Mouse (Mus musculus) CH12.LX (cell line): ENCODE results near the gene Fgfr2. TPM values are rescaled to one million over a fixed set of nuclear protein-coding genes. Genes with fewer than 3 reads are reported as not detected.

ENCODE experiments used
- DNase-seq: peaks from one replicate; pipeline ENCODE4 v3.0.0-alpha.2; 2013; ENCODE audit errors: extremely low read depth
- H3K27ac ChIP-seq: 2 replicates; pipeline ENCODE4 v1.5.1; 2012; ENCODE audit warnings: low read depth, mild to moderate bottlenecking, control low read depth, moderate library complexity; ENCODE audit not compliant: insufficient read depth
- H3K27me3 ChIP-seq: replicated peaks from 2 replicates; pipeline ENCODE3; 2012; ENCODE audit warnings: inconsistent platforms
- H3K36me3 ChIP-seq, 2 experiments: replicated peaks in 1 of 2; 2 replicates each; pipeline versions ENCODE3 to v1.6.1; 2012; ENCODE audit warnings: inconsistent platforms in 1 of 2, low read length in 1 of 2, mild to moderate bottlenecking in 1 of 2, mixed read lengths in 1 of 2, moderate library complexity in 1 of 2; ENCODE audit not compliant: control insufficient read depth in 1 of 2, insufficient read depth in 1 of 2
- H3K4me1 ChIP-seq, 2 experiments: 2 replicates each; pipeline ENCODE4 v1.6.1; 2012; ENCODE audit warnings: inconsistent platforms in 1 of 2, moderate library complexity in 1 of 2; ENCODE audit not compliant: insufficient read depth in 2 of 2, control insufficient read depth in 1 of 2
- H3K4me2 ChIP-seq: 2 replicates; pipeline ENCODE4 v1.6.1; 2012; ENCODE audit warnings: low read depth, mild to moderate bottlenecking, control low read depth; ENCODE audit not compliant: poor library complexity, insufficient read depth, severe bottlenecking
- H3K4me3 ChIP-seq, 3 experiments: fragments of 150-350 bp in 1 of 3; sonication (generic) in 1 of 3; replicated peaks in 1 of 3; 2 replicates each; pipeline versions ENCODE3 to v1.5.1; 2011 to 2012; ENCODE audit warnings: low read depth in 2 of 3, low read length in 2 of 3, mild to moderate bottlenecking in 2 of 3, moderate library complexity in 2 of 3, control low read depth in 1 of 3, improper control_type of control experiment in 1 of 3, inconsistent platforms in 1 of 3, mixed read lengths in 1 of 3; ENCODE audit not compliant: poor library complexity in 1 of 3
- H3K79me2 ChIP-seq: replicated peaks from 2 replicates; pipeline ENCODE4 v1.6.1; 2012; ENCODE audit warnings: mild to moderate bottlenecking, moderate library complexity; ENCODE audit not compliant: control insufficient read depth, poor library complexity, insufficient read depth, severe bottlenecking; ENCODE audit errors: extremely low read depth
- H3K9ac ChIP-seq: 2 replicates; pipeline ENCODE4 v1.6.1; 2012; ENCODE audit warnings: low read depth, mild to moderate bottlenecking, control low read depth, moderate library complexity; ENCODE audit not compliant: insufficient read depth
- H3K9me3 ChIP-seq: replicated peaks from 2 replicates; pipeline ENCODE3; 2012; ENCODE audit warnings: low read length, inconsistent platforms, mixed read lengths
- CHD2 ChIP-seq: IDR thresholded peaks from 2 replicates; pipeline ENCODE4 v1.6.1; 2011; ENCODE audit warnings: low read length, improper control_type of control experiment
- CTCF ChIP-seq, 2 experiments: IDR thresholded peaks in 1 of 2; conservative IDR thresholded peaks in 1 of 2; 2 replicates each; pipeline ENCODE4 v1.5.1; 2011 to 2012; ENCODE audit warnings: low read depth in 2 of 2, low read length in 2 of 2, improper control_type of control experiment in 1 of 2, inconsistent platforms in 1 of 2, mild to moderate bottlenecking in 1 of 2, moderate library complexity in 1 of 2
- EP300 ChIP-seq: IDR thresholded peaks from 2 replicates; pipeline ENCODE4 v1.6.1; 2011; ENCODE audit warnings: low read length, improper control_type of control experiment
- ETS1 ChIP-seq: conservative IDR thresholded peaks from 2 replicates; pipeline ENCODE4 v1.6.1; 2012; ENCODE audit warnings: low read depth, mild to moderate bottlenecking, inconsistent platforms, low read length, improper control_type of control experiment, moderate library complexity
- GABPA ChIP-seq: IDR thresholded peaks from 2 replicates; pipeline ENCODE4 v1.6.1; 2012; ENCODE audit warnings: low read depth, low read length, improper control_type of control experiment, inconsistent platforms; ENCODE audit not compliant: insufficient replicate concordance
- IRF4 ChIP-seq: IDR thresholded peaks from 2 replicates; pipeline ENCODE4 v1.6.1; 2014; ENCODE audit warnings: low read depth, mild to moderate bottlenecking, inconsistent platforms, low read length, improper control_type of control experiment
- JUND ChIP-seq: conservative IDR thresholded peaks from 2 replicates; pipeline ENCODE4 v1.6.1; 2011; ENCODE audit warnings: low read depth, low read length, improper control_type of control experiment
- MAZ ChIP-seq: IDR thresholded peaks from 2 replicates; pipeline ENCODE4 v1.6.1; 2012; ENCODE audit warnings: low read depth, mild to moderate bottlenecking, inconsistent platforms, low read length, improper control_type of control experiment, moderate library complexity
- MYC ChIP-seq: IDR thresholded peaks from 2 replicates; pipeline ENCODE4 v1.6.1; 2011; ENCODE audit warnings: low read depth, mild to moderate bottlenecking, improper control_type of control experiment, low read length
- NRF1 ChIP-seq: IDR thresholded peaks from 2 replicates; pipeline ENCODE4 v1.6.1; 2014; ENCODE audit warnings: low read depth, mild to moderate bottlenecking, inconsistent platforms, low read length, improper control_type of control experiment, moderate library complexity
- RAD21 ChIP-seq: IDR thresholded peaks from 2 replicates; pipeline ENCODE4 v1.6.1; 2011; ENCODE audit warnings: low read depth, mild to moderate bottlenecking, low read length, improper control_type of control experiment, moderate library complexity
- SIN3A ChIP-seq: IDR thresholded peaks from 2 replicates; pipeline ENCODE4 v1.6.1; 2012; ENCODE audit warnings: low read length, improper control_type of control experiment, inconsistent platforms
- USF1 ChIP-seq: IDR thresholded peaks from 2 replicates; pipeline ENCODE4 v1.6.1; 2014; ENCODE audit warnings: low read depth, mild to moderate bottlenecking, inconsistent platforms, low read length, improper control_type of control experiment
- ZC3H11A ChIP-seq: IDR thresholded peaks from 2 replicates; pipeline ENCODE4 v1.6.1; 2012; ENCODE audit warnings: low read depth, mild to moderate bottlenecking, inconsistent platforms, low read length, improper control_type of control experiment
- ZKSCAN1 ChIP-seq: IDR thresholded peaks from 2 replicates; pipeline ENCODE4 v1.6.1; 2012; ENCODE audit warnings: low read depth, inconsistent platforms, low read length, improper control_type of control experiment, borderline replicate concordance
- dilution Hi-C: fragments of 300-500 bp; cut with MboI; formaldehyde crosslinking; loops from 2 replicates; pipeline ENCODE4 v1.14.3; 2020; ENCODE audit warnings: low sequenced_read_pairs; ENCODE audit not compliant: extremely low pct_unique_long_range_greater_than_20kb, extremely low pct_ligation_motif_present
- in situ Hi-C: fragments of 300-500 bp; cut with MboI; formaldehyde crosslinking; loops from 3 replicates; pipeline ENCODE4 v1.14.3; 2019; ENCODE audit warnings: low sequenced_read_pairs, low pct_ligation_motif_present, low pct_unique_long_range_greater_than_20kb, mixed read lengths
- polyA plus RNA-seq: library from polyadenylated mRNA; unstranded; fragments of >175 nt; gene quantifications from 2 replicates; pipeline ENCODE4 v1.2.1, GENCODE M21; 2012; ENCODE audit warnings: low read depth; ENCODE audit not compliant: insufficient read length
- total RNA-seq, 2 experiments: library from RNA; depleted of rRNA; stranded (reverse); fragments of 300-350 nt in 1 of 2; fragments of >200 nt in 1 of 2; gene quantifications; 2 replicates each; pipeline ENCODE4 v1.2.3; 2012 to 2014

Fgfr2 gene
- total and polyA plus RNA-seq, 3 experiments: not detected

- Histone ChIP-seq H3K79me2 (no peaks in the 10 kb centered on the region), H3K4me2 (no peak overlapping the region), H3K27me3 (peaks cover 53% of the 10 kb centered on the region), H3K4me1 (no peaks in the 10 kb centered on the region), H3K9me3 (peaks cover 11% of the 10 kb centered on the region), H3K4me3 (no peak overlapping the region), H3K36me3 (no peaks in the 10 kb centered on the region), H3K9ac (no peak overlapping the region), H3K27ac (no peak overlapping the region)
- dilution Hi-C loops: no loop called here
- in situ Hi-C loops: no loop called here
- TF ChIP-seq ETS1 (no peak), IRF4 (no peak)
- no peak for DNase-seq
Measured at GRCm38 (mm10) chr7:132183892-132184404, 939.2 kb downstream of the Fgfr2 start.

GRCm38 (mm10) chr7:132181586-132182198, 941.5 kb downstream of the Fgfr2 start:
- Histone ChIP-seq H3K79me2 (no peaks in the 10 kb centered on the region), H3K36me3 (no peaks in the 10 kb centered on the region), H3K4me1 (no peaks in the 10 kb centered on the region), H3K27me3 (peaks cover 44% of the 10 kb centered on the region), H3K9ac (no peak overlapping the region), H3K9me3 (peaks cover 12% of the 10 kb centered on the region), H3K4me2 (no peak overlapping the region), H3K27ac (no peak overlapping the region), H3K4me3 (no peak overlapping the region)
- dilution Hi-C loops: no loop called here
- TF ChIP-seq USF1: no peak
- no peak for TF ChIP-seq CTCF (conservative IDR thresholded peaks at IDR 0.05 in 1 of 2, IDR thresholded peaks at IDR 0.05 in 1 of 2; ENCODE audit: low read depth in 2 of 2, low read length in 2 of 2)
- DNase-seq: no peak
- in situ Hi-C loops: no loop called here

- Histone ChIP-seq H3K27me3 (peaks cover 42% of the 10 kb centered on the region), H3K4me3 (no peak overlapping the region), H3K79me2 (no peaks in the 10 kb centered on the region), H3K9ac (no peak overlapping the region), H3K4me2 (no peak overlapping the region), H3K27ac (no peak overlapping the region), H3K9me3 (peaks cover 14% of the 10 kb centered on the region), H3K36me3 (no peaks in the 10 kb centered on the region), H3K4me1 (no peaks in the 10 kb centered on the region)
- no peak for TF ChIP-seq NRF1
- no peak for TF ChIP-seq GABPA
- TF ChIP-seq CHD2: no peak
- no peak for TF ChIP-seq JUND
- TF ChIP-seq ETS1: no peak
- TF ChIP-seq EP300: no peak
- no peak for TF ChIP-seq USF1
- TF ChIP-seq ZKSCAN1: no peak
- no peak for TF ChIP-seq SIN3A
- TF ChIP-seq MYC: no peak
- TF ChIP-seq RAD21: no peak
- TF ChIP-seq MAZ: no peak
- TF ChIP-seq ZC3H11A: no peak
- dilution Hi-C loops: no loop called here
- in situ Hi-C loops: no loop called here
- no peak for DNase-seq
Measured at GRCm38 (mm10) chr7:132181042-132181441, 942.1 kb downstream of the Fgfr2 start.
